Mouse (Mus musculus) lung, adult 18-20 months (tissue): Measurements from ENCODE around the gene Slfn9.
"Not testable (repeated sequence)": the region's sequence is repeated elsewhere in the genome, so short reads cannot be mapped to it uniquely, and the experiment has no call there.

ENCODE experiments used
- DNase-seq, 2 experiments: peaks; one replicate each; pipeline ENCODE4 v3.0.0; 2022; ENCODE audit warnings: mixed read lengths in 2 of 2

The Slfn9 gene

DNA sequence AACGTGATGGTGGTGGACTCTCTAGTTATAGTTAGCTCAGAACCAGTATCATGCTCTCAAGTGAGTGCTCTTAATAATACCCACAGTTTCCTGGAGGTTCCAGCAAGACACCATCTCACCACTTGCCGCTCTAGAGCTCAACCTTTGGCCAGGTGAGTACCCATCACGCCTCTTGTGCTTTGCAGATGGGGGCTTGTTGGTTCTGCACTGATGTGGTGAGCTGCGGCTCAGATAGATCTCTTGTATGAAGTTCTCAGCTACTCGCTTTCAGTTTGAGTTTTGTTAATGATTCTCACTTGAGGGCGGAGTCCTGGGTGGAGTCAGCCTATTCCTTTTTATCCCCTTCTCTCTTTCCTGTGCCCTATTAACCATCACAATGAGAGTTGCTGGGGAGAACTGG lies 37.0 kb downstream of the Slfn9 start:
- no peak for DNase-seq

DNA sequence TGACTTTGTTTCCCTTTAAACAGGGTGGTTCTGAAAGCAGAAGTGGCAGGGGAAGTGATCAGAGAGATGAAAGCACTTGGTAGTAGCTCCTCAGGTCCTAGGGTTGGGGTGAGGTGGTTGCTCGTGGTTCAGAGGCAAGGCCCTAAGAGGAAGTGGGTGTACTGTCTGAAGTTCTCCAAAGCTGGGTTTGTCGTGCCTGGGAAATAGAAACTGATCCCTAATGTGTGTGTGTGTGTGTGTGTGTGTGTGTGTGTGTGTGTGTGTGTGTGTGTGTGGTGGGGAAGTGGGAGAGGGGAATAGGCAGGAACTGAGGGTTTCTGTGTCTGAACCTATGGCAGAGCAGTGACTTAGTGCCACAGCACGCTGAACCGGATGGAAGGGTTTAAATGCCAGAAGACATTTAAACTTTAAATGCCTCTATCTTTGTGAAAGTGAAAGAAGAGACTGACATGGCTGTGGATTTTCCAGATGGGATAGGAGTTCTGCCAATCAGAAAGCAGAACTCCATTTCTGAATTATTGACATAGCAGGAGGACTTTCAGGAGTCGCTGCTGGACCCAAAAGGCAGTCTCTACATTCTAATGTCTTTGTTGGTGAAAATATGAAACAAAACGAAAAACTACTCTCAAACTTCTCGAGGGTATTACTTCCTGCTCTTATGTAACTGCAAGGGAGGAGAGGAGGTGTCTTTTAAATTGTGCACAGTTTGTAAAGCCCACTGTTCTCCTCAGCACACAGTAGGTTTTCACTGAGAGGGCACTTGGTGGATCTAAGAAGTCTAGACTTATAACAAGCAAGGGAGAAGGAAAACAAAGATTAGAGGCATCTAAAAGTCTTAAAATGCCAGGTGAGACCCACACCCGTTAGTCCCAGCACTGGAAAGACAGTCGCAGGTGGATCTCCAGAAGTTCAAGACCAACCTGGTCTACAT lies 38.8 kb downstream of the Slfn9 start:
- peak; percentile 38 to 40 for DNase-seq

DNA sequence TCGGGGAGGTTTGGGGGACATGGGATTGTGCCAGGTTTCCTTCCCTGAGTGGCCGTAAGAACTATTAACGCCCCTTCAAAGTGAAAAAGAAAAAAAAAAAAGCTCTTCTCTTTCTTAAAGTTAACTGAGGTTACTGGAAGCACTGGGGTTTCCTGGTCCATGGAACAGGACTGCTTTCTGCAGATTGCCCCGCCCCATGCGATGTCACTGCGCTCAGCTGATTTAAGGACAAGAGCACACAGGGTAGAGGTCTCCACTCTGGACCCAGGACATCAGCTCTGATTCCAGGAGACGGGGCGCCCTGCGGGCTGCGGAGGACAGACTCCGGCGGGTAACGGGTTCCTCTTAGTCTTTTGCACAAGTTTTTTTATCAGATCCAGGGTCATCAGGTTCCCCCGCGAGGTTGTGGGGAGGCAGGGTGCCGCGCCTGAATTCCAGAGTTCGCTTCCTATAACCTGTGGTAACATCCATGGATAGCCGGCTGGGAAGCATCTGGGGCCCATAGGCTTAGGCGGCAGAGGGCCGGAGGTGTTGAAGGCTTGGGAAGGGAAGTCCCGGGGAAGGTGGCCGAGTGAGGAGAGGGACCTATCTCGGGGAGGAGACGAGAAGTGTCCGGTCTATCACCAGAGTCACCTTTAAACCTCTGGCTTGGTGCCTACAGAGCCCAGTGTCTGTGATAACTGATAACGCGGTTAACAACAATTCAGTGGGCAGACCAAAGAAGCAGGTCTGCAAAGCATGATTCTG lies 39.6 kb downstream of the Slfn9 start:
- DNase-seq = peak; percentile 76 to 79

DNA sequence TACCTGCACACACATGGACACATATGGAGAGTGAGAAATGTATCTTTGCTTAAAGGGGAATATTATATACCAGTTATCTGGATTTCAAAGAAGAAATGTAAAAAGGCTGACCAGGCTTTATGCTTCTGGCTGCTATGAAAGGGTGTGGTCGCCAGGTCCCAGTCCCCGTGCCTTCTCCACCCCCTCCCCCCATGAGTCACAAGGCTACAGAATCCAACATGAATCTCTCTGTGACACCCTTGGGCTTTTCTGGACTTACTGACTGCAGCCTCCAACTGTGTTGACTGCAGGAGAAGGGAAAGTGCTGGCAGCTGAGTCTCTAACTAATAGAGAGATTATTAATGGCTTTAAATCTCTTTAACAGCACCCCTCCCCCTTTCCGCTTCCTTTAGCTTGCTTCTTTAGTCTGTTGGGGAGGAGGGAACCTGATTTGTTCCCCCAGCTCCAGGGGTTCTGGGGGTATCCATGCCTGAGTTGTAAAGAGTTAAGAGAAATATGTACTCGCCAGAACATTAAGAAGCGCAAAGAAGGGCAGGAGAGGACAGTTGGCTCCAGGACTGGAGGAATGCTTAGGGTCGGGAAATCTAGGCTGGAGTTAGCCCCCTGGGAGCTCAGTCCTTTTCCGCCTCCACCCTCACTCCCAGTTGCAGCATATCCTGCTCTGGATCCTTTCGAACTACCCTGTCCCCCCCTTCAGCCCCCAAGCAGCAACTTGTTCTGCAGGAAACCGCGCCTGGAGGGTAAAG lies 40.7 kb downstream of the Slfn9 start, which contains the start of gene Slfn5:
Gene Slfn5, plus strand, starts transcription at position 614 of the 746 bp plus-strand sequence.
- DNase-seq = peak; percentile 52 to 63

DNA sequence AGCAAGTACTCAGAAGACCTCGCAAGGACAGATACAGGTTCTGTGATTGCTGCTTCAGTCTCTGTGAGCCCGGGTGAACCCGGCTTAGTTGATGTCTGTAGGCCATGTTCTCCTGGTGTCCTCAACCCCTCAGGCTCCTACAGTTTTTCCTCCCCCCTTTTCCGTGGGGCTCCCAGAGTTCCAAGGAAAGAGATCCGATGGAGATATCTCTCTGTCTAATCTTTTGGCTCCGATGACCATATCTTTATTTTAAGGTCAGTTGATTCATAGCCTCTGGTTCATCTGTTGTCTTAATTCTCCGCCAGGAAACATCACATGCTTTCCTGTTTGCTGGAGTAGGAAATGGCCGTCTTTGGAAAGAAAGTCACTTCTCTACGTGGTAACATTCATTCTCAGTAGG lies 42.6 kb downstream of the Slfn9 start:
- DNase-seq = peak; percentile 25 to 57

DNA sequence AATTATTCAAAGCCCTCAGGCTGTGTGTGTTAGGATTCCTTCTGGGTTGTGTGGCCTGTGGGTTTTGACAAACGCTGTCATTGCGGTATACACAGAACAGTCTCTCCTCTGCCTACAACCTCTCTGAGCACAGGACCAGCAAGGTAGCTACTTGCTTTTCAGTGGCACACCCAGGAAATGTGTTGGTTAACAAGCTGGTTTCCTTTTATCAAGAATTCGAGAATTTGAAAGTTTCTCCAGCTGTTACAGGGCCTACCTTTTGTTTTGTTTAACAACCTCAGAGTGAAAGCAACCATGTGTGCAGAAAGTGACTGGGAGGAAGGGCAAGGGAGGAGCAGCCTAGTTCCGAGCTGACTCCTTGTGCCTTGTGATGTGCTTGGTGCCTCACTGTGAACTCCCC lies 44.2 kb downstream of the Slfn9 start:
- DNase-seq = no peak

DNA sequence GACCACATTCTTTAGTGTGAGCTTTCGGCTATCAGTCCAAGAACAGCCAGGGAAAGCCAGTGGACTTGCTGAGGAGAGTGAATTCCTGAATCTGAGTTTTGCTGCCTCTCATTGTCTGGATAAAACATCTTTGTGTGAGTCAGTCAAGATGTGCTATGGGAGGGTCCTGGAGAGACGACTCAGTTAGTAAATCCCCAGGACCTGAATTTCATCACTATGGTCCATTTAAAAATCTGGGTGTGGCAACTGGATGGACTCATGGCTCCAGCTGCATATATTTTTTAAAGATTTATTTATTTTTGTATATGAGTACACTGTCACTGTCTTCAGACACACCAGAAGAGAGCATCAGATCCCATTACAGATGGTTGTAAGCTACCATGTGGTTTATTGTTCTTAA lies 46.0 kb downstream of the Slfn9 start:
- DNase-seq = no peak

DNA sequence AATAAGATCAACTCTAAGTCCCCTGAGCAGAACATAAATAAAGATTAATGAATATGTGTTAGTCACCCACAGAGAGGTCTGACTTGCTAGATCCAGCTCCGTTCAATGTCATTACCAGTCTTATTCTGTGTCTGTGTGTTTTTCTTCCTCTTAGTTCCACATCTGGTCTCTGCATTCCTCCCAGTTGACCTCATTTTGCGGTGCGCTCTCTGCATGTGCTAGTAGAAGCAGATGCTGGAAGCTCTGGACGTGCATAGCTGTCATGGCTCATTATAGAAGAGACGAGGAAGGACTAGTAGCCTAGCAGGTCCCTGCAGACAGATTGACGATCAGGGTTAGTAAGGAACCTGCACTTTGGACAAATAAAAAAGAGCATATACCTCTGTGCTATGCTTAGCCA lies 48.3 kb downstream of the Slfn9 start:
- DNase-seq = no peak

DNA sequence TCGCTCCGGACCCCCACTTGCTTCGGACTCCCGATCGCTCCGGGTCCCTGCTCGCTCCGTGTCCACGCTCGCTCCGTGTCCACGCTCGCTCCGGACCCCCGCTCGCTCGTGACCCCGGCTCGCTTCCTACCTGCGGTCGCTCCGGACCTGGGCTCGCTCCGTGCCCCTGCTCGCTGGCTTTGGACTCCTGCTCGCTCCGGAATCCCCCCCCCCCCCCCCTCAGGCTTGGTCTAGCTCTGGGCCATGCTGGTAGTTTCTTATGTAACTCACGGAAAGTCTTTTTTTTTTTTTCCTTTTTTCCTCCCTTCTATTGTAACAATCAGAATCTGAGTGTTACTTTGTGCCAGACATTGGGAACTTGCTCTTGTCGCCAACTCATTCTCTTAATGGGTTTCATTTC lies 58.4 kb downstream of the Slfn9 start:
- DNase-seq = no peak

DNA sequence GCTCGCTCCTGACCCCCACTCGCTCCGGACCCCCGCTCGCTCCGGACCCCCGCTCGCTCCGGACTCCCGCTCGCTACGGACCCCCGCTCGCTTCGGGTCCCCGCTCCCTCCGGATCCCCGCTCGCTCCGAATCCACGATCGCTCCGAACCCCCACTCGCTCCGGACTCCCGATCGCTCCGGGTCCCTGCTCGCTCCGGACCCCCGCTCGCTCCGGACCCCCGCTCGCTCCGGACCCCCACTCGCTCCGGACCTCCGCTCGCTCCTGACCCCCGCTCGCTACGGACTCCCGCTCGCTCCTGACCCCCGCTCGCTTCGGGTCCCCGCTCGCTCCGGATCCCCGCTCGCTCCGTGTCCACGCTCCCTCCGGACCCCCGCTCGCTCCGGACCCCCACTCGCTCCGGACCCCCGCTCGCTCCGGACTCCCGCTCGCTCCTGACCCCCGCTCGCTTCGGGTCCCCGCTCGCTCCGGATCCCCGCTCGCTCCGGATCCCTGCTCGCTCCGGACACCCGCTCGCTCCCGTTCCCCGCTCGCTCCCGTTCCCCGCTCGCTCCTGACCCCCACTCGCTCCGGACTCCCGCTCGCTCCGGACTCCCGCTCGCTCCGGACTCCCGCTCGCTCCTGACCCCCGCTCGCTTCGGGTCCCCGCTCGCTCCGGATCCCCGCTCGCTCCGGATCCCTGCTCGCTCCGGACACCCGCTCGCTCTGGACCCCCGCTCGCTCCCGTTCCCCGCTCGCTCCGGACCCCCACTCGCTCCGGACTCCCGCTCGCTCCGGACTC lies 59.8 kb downstream of the Slfn9 start:
- DNase-seq = not testable (repeated sequence)

DNA sequence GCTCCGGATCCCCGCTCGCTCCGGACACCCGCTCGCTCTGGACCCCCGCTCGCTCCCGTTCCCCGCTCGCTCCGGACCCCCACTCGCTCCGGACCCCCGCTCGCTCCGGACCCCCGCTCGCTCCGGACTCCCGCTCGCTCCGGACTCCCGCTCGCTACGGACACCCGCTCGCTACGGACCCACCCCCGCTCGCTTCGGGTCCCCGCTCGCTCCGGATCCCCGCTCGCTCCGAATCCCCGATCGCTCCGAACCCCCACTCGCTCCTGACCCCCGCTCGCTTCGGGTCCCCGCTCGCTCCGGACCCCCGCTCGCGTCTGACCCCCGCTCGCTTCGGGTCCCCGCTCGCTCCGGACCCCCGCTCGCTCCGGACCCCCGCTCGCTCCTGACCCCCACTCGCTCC lies 60.5 kb downstream of the Slfn9 start:
- not testable (repeated sequence) for DNase-seq

DNA sequence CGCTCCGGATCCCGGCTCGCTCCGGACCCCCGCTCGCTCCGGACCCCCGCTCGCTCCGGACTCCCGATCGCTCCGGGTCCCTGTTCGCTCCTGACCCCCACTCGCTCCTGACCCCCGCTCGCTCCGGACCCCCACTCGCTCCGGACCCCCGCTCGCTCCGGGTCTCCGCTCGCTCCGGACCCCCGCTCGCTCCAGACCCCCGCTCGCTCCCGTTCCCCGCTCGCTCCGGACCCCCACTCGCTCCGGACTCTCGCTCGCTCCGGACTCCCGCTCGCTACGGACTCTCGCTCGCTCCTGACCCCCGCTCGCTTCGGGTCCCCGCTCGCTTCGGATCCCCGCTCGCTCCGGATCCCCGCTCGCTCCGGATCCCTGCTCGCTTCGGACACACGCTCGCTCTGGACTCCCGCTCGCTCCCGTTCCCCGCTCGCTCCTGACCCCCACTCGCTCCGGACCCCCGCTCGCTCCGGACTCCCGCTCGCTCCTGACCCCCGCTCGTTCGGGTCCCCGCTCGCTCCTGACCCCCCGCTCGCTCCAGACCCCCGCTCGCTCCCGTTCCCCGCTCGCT lies 61.2 kb downstream of the Slfn9 start:
- DNase-seq = not testable (repeated sequence)

DNA sequence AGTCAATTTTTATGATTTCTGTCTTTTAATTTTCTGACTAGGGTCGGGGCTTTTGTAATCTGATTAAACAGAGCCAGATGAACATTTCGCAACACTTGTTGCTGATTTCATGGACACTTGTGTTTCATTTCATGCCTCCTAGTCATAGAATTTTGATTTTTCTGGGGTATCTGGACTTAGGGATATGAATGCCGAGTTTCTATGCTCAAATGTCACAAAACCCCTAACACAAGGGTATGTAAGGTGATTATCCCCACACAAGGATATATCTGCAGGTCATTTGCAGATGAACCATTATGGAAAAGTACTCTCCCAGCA lies 62.0 kb downstream of the Slfn9 start:
- no peak for DNase-seq

DNA sequence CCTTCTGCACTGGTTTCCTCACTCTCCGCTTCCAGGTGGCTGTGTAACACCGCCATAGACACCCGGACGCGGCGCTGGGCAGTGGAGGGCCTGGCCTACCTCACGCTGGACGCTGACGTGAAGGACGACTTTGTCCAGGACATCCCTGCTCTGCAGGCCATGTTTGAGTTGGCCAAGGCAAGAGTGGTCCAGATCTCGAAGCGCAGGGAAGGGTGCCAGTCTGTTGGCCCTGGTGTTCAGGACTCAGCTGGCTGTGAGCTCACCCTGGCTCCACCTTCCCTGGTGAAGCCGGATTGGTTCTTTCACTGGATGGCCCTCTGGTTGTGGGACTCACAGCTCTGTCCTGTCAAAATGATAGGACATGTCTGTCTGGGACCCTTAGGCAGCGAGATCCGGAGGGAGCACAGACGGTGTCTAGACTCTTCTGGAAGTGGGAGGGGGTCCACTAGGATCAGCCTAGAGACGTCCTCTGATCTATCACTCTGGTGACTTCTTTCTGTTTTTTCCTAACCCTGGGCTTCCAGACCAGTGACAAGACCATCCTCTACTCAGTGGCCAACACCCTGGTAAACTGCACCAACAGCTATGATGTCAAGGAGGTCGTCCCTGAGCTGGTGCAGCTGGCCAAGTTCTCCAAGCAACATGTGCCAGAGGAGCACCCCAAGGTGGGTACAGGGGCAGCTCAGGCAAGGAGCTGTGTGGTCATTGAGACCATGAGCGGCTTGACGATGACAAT lies 62.6 kb downstream of the Slfn9 start:
- no peak for DNase-seq
